Mouse (Mus musculus) heart, postnatal 4 days (tissue): Measurements from ENCODE around the gene Slc6a9. TPM values are rescaled to one million over a fixed set of nuclear protein-coding genes. Genes with fewer than 3 reads are reported as not detected.

Experiments
- DNase-seq: peaks from one replicate; pipeline ENCODE4 v3.0.0; 2021
- total RNA-seq, 2 experiments: library from RNA; stranded (reverse); gene quantifications; 2 replicates each; pipeline ENCODE4 v1.2.3; 2021

Slc6a9 gene
- total RNA-seq, 2 experiments from 2014 or later = 3.2 to 4.1 TPM

GRCm38 (mm10) chr4:117913421-117913820 lies 79.1 kb downstream of the Slc6a9 start:
- peak; percentile 52 for DNase-seq

GRCm38 (mm10) chr4:117914031-117914430 lies 79.7 kb downstream of the Slc6a9 start:
- DNase-seq = no peak

- DNase-seq = peak; percentile 92
Observed at GRCm38 (mm10) chr4:117914591-117915442, 80.5 kb downstream of the Slc6a9 start, which contains the start of gene Ipo13. Ipo13 (minus strand) TSS chr4:117914999.

- no peak for DNase-seq
Observed at GRCm38 (mm10) chr4:117915489-117916105, 81.3 kb downstream of the Slc6a9 start.

- no peak for DNase-seq
Observed at GRCm38 (mm10) chr4:117916386-117916785, 82.1 kb downstream of the Slc6a9 start.

- DNase-seq = no peak
Observed at GRCm38 (mm10) chr4:117917402-117917801, 83.1 kb downstream of the Slc6a9 start.

GRCm38 (mm10) chr4:117917847-117918246 lies 83.5 kb downstream of the Slc6a9 start:
- no peak for DNase-seq

- DNase-seq = peak; percentile 57
Observed at GRCm38 (mm10) chr4:117918261-117918660, 84.0 kb downstream of the Slc6a9 start.

- DNase-seq = no peak
Observed at GRCm38 (mm10) chr4:117918762-117919161, 84.5 kb downstream of the Slc6a9 start.

- no peak for DNase-seq
Observed at GRCm38 (mm10) chr4:117921358-117921757, 87.1 kb downstream of the Slc6a9 start.

- no peak for DNase-seq
Observed at GRCm38 (mm10) chr4:117923450-117923849, 89.1 kb downstream of the Slc6a9 start.

Other genes starting within 250 kb of the Slc6a9 start
- 10 to 100 TPM; 29.1 to 29.4 TPM for gene Dmap1, start 152.2 kb upstream of the Slc6a9 start, total RNA-seq
- not detected for gene Gm12845, start 110.1 kb upstream of the Slc6a9 start, total RNA-seq
- gene Klf17, start 68.9 kb upstream of the Slc6a9 start, total RNA-seq = not detected
- 1 to 10 TPM in 1 of 2 experiments, under 1 TPM in 1; 0.59 to 1.1 TPM for gene Ccdc24, start 38.1 kb downstream of the Slc6a9 start, total RNA-seq
- 10 to 100 TPM; 19.5 to 21.9 TPM for gene B4galt2, start 49.0 kb downstream of the Slc6a9 start, total RNA-seq
- gene Atp6v0b, start 52.8 kb downstream of the Slc6a9 start, total RNA-seq = 100 to 1,000 TPM; 115 to 126 TPM
- 1 to 10 TPM; 4.1 to 5.1 TPM for gene Dph2, start 57.5 kb downstream of the Slc6a9 start, total RNA-seq
- gene Ipo13, start 80.5 kb downstream of the Slc6a9 start, total RNA-seq = 10 to 100 TPM; 49.6 TPM
- gene Artn, start 95.3 kb downstream of the Slc6a9 start, total RNA-seq = under 1 TPM; 0.67 to 0.72 TPM